Mouse (Mus musculus): ENCODE results near the gene Tcf7l1. TPM values are rescaled to one million over a fixed set of nuclear protein-coding genes. Genes with fewer than 3 reads are reported as not detected.

Tcf7l1 gene
- total and polyA plus RNA-seq, 2 experiments from 2014 or later: 1.3 to 9.2 TPM

DNA sequence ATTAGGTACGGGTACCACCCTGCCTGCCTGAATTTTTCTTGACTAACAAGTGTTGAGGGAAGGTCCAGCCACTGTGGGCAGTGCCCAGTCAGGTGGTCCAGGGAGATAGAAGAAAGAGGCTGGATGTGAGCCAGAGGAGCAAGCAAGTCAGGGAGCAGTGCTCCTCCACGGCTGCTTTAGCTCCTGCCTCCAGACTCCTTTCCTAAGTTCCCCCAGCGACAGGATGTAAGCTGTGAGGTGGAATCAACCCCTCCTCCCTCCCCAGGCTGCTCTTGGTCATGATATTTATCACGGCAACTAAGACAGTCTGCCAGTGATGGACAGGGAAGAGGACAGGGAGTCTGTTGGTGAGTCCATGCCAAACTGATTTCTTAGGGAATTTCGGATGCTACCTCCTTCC, 195.1 kb downstream of the Tcf7l1 start:
- TF ChIP-seq CTCF (IDR thresholded peaks at IDR 0.05; ENCODE audit: low read depth): no peak
- TF ChIP-seq EP300 (IDR thresholded peaks at IDR 0.05; ENCODE audit: low read depth): no peak
- DNase-seq (ENCODE audit: low spot score): no peak
- no peak for ATAC-seq (ENCODE audit: insufficient read depth, low read depth)
- H3K4me3 ChIP-seq (ENCODE audit: low read depth, low read length): no peak overlapping the region
- H3K4me1 ChIP-seq (ENCODE audit: control insufficient read depth, insufficient read depth): peaks cover 12% of the 10 kb centered on the region
- H3K36me3 ChIP-seq (replicated peaks; ENCODE audit: control insufficient read depth, insufficient read depth, low read length): peaks cover 11% of the 10 kb centered on the region
- H3K27ac ChIP-seq (ENCODE audit: low read depth): no peak overlapping the region
- no peak overlapping the region for H3K4me2 ChIP-seq (ENCODE audit: low read depth, low read length)
- H3K9me3 ChIP-seq (replicated peaks; ENCODE audit: control insufficient read depth, low read length): no peaks in the 10 kb centered on the region
- H3K27me3 ChIP-seq (ENCODE audit: control insufficient read depth, insufficient read depth, low read length): no peaks in the 10 kb centered on the region
- H3K9ac ChIP-seq (replicated peaks; ENCODE audit: low read depth, low read length): no peak overlapping the region
- WGBS: 37% methylated on average over 5 of the region's 5 CpGs

DNA sequence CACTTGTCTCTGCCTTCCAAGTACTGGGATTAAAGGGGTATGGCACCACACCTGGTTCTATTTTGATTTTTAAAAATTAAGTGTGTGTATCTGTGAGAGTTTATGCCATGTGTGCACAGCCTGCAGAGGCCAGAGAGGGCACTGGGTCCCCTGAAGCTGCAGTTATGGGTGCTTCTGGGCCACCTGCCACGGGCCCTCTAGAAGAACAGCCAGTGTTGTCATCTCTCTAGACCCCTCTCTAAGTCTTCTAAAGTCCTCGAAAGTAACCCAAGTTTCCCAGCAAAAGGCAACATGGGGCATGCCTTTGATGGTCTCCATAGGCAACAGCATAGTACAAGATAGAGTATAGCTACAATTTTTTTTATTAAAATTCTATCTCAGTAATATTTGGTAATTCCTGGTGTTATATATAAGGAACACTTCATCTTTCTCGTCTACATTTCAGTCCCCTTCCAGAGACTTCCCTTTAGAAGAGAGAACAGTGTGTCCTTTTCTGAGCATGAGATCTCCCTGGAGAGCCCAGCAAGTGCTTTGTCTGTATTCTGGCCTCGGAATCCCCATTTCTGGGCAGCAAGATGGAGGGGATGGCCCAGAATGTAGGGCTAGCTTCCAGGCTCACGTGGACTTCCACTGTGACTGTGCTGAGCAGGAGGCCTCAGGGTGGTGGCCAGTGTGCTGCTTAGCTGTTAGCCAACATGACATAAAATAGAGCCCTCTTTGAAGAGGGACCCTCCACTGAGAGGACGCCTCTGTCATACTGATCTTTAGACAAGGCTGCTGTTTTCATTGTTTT, 195.8 kb downstream of the Tcf7l1 start:
- peaks cover 11% of the 10 kb centered on the region for H3K36me3 ChIP-seq (replicated peaks; ENCODE audit: control insufficient read depth, insufficient read depth, low read length)
- no peak for DNase-seq (ENCODE audit: low spot score)
- no peak overlapping the region for H3K9ac ChIP-seq (replicated peaks; ENCODE audit: low read depth, low read length)
- ATAC-seq (ENCODE audit: insufficient read depth, low read depth): no peak
- H3K27me3 ChIP-seq (ENCODE audit: control insufficient read depth, insufficient read depth, low read length): no peaks in the 10 kb centered on the region
- TF ChIP-seq CTCF (IDR thresholded peaks at IDR 0.05; ENCODE audit: low read depth) (no peak), EP300 (IDR thresholded peaks at IDR 0.05; ENCODE audit: low read depth) (no peak)
- peaks cover 12% of the 10 kb centered on the region for H3K4me1 ChIP-seq (ENCODE audit: control insufficient read depth, insufficient read depth)
- H3K4me3 ChIP-seq (ENCODE audit: low read depth, low read length): no peak overlapping the region
- 70% methylated on average over 6 of the region's 6 CpGs for WGBS
- no peak overlapping the region for H3K4me2 ChIP-seq (ENCODE audit: low read depth, low read length)
- H3K27ac ChIP-seq (ENCODE audit: low read depth): no peak overlapping the region
- H3K9me3 ChIP-seq (replicated peaks; ENCODE audit: control insufficient read depth, low read length): no peaks in the 10 kb centered on the region

DNA sequence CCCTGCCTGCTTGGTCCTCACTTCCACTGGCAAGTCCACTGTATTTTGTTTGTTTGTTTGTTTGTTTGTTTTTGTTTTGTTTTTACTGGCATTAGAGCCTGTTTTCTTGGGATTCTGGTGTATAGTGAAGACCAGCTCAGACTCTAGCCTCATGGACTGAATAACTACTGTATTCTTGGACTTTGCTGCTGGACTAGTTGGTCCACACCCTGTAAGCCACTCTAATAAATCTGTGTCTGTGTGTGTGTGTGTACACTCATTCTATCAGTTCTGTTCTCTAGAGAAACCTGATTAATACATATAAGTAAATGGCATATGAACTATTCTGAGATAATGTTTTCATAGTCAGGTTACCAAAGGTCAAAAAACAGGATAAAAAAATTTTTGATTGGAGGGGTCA, 198.9 kb downstream of the Tcf7l1 start:
- Histone ChIP-seq H3K9me3 (replicated peaks; ENCODE audit: control insufficient read depth, low read length) (no peaks in the 10 kb centered on the region), H3K4me1 (ENCODE audit: control insufficient read depth, insufficient read depth) (no peaks in the 10 kb centered on the region), H3K27ac (ENCODE audit: low read depth) (no peak overlapping the region), H3K4me2 (ENCODE audit: low read depth, low read length) (no peak overlapping the region), H3K27me3 (ENCODE audit: control insufficient read depth, insufficient read depth, low read length) (no peaks in the 10 kb centered on the region), H3K4me3 (ENCODE audit: low read depth, low read length) (no peak overlapping the region), H3K36me3 (replicated peaks; ENCODE audit: control insufficient read depth, insufficient read depth, low read length) (peaks cover 23% of the 10 kb centered on the region), H3K9ac (replicated peaks; ENCODE audit: low read depth, low read length) (no peak overlapping the region)
- DNase-seq (ENCODE audit: low spot score) (no peak), ATAC-seq (ENCODE audit: insufficient read depth, low read depth) (no peak)
- TF ChIP-seq EP300 (IDR thresholded peaks at IDR 0.05; ENCODE audit: low read depth) (no peak), CTCF (IDR thresholded peaks at IDR 0.05; ENCODE audit: low read depth) (no peak)

DNA sequence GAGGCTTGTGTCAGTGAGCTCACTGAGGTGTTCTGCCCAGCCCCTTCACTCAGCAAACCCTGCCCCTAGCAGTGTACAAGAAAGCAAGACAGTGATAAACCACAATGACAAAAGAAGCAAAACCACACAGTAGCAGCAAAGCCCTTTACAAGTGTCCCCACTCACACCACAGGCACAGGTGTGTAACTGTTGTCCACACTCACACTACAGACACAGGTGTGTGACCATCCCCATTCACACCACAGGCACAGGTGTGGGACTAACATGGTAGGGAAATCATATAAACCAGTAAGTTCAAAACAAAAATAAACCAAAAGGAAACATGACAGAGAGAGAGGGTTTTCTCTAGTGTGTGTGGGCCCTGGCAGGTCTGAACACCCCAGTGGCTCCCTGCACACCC, 200.7 kb downstream of the Tcf7l1 start:
- H3K4me3 ChIP-seq (ENCODE audit: low read depth, low read length): no peak overlapping the region
- no peak for ATAC-seq (ENCODE audit: insufficient read depth, low read depth)
- no peak overlapping the region for H3K9ac ChIP-seq (replicated peaks; ENCODE audit: low read depth, low read length)
- H3K27me3 ChIP-seq (ENCODE audit: control insufficient read depth, insufficient read depth, low read length): no peaks in the 10 kb centered on the region
- DNase-seq (ENCODE audit: low spot score): no peak
- TF ChIP-seq CTCF (IDR thresholded peaks at IDR 0.05; ENCODE audit: low read depth) (no peak), EP300 (IDR thresholded peaks at IDR 0.05; ENCODE audit: low read depth) (no peak)
- H3K36me3 ChIP-seq (replicated peaks; ENCODE audit: control insufficient read depth, insufficient read depth, low read length): peaks cover 21% of the 10 kb centered on the region
- no peaks in the 10 kb centered on the region for H3K4me1 ChIP-seq (ENCODE audit: control insufficient read depth, insufficient read depth)
- H3K9me3 ChIP-seq (replicated peaks; ENCODE audit: control insufficient read depth, low read length): no peaks in the 10 kb centered on the region
- H3K4me2 ChIP-seq (ENCODE audit: low read depth, low read length): no peak overlapping the region
- no peak overlapping the region for H3K27ac ChIP-seq (ENCODE audit: low read depth)

DNA sequence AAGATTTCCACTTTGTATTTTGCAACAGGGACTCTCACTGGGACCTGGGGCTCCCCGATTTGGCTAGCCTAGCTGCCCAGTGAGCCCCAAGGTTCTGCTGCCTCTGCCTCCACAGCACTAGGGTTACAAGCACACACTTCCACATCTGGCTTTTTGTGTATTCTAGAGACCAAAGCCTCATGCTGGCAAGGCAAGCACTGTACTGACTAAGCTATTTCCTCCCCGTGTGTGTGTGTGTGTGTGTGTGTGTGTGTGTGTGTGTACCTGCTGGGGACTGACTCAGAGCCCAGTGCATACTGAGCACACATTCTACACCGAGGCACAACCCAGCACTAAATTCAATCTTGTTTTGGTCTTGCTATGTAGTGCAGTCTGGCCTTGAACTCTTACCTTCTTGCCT, 202.4 kb downstream of the Tcf7l1 start:
- DNase-seq (ENCODE audit: low spot score) (no peak), ATAC-seq (ENCODE audit: insufficient read depth, low read depth) (no peak)
- Histone ChIP-seq H3K4me1 (ENCODE audit: control insufficient read depth, insufficient read depth) (no peaks in the 10 kb centered on the region), H3K36me3 (replicated peaks; ENCODE audit: control insufficient read depth, insufficient read depth, low read length) (peaks cover 15% of the 10 kb centered on the region; the same call in 1 of the 2 replicates), H3K9ac (replicated peaks; ENCODE audit: low read depth, low read length) (no peak overlapping the region), H3K4me2 (ENCODE audit: low read depth, low read length) (no peak overlapping the region), H3K27me3 (ENCODE audit: control insufficient read depth, insufficient read depth, low read length) (no peaks in the 10 kb centered on the region), H3K9me3 (replicated peaks; ENCODE audit: control insufficient read depth, low read length) (no peaks in the 10 kb centered on the region), H3K27ac (ENCODE audit: low read depth) (no peak overlapping the region), H3K4me3 (ENCODE audit: low read depth, low read length) (no peak overlapping the region)
- TF ChIP-seq EP300 (IDR thresholded peaks at IDR 0.05; ENCODE audit: low read depth) (no peak), CTCF (IDR thresholded peaks at IDR 0.05; ENCODE audit: low read depth) (no peak)
- 69% methylated on average over 3 of the region's 3 CpGs for WGBS

DNA sequence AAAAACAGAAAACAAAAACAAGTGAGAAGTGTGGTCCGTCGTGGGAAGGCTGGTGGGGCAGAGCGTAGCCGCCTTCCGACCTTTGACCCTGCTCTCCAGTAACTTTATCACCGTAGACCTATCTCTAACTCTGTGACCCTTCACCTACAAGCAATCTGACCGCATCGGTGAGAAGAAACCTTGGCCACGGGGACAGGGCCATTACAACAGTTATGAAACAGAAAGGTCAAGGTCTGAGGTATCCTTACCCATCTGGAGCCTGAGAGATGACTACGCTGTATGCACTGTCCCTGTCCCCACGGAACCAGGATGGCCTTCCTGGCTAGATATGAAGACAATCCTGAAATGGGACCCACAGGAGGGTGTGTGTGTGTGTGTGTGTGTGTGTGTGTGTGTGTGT, 204.9 kb downstream of the Tcf7l1 start:
- no peaks in the 10 kb centered on the region for H3K9me3 ChIP-seq (replicated peaks; ENCODE audit: control insufficient read depth, low read length)
- H3K9ac ChIP-seq (replicated peaks; ENCODE audit: low read depth, low read length): no peak overlapping the region
- H3K4me1 ChIP-seq (ENCODE audit: control insufficient read depth, insufficient read depth): no peaks in the 10 kb centered on the region
- ATAC-seq (ENCODE audit: insufficient read depth, low read depth): no peak
- no peak for DNase-seq (ENCODE audit: low spot score)
- 78% methylated on average over 11 of the region's 11 CpGs for WGBS
- peaks cover 23% of the 10 kb centered on the region for H3K36me3 ChIP-seq (replicated peaks; ENCODE audit: control insufficient read depth, insufficient read depth, low read length)
- no peak overlapping the region for H3K4me3 ChIP-seq (ENCODE audit: low read depth, low read length)
- no peak overlapping the region for H3K27ac ChIP-seq (ENCODE audit: low read depth)
- no peak overlapping the region for H3K4me2 ChIP-seq (ENCODE audit: low read depth, low read length)
- no peaks in the 10 kb centered on the region for H3K27me3 ChIP-seq (ENCODE audit: control insufficient read depth, insufficient read depth, low read length)
- TF ChIP-seq CTCF (IDR thresholded peaks at IDR 0.05; ENCODE audit: low read depth): no peak
- no peak for TF ChIP-seq EP300 (IDR thresholded peaks at IDR 0.05; ENCODE audit: low read depth)
